Mouse (Mus musculus) forebrain, embryonic 11.5 days (tissue): ENCODE data around the gene Gramd1c. TPM values are rescaled to one million over a fixed set of nuclear protein-coding genes. Genes with fewer than 3 reads are reported as not detected.

Source experiments
- ATAC-seq: fragments of 200-750 bp; cut with Nextera tagmentation; replicated peaks from 2 replicates; pipeline ENCODE4 v1.8.0; 2017; ENCODE audit warnings: moderate TSS enrichment; ENCODE audit not compliant: low FRiP score
- DNase-seq: peaks from one replicate; pipeline ENCODE4 v3.0.0-alpha.2; 2017; ENCODE audit warnings: low spot score
- H3K27ac ChIP-seq: fragments of 300-500 bp; sonication (generic); 2 replicates; pipeline ENCODE4 v1.5.1; 2014; ENCODE audit warnings: low read depth, low read length
- H3K27me3 ChIP-seq: fragments of 300-500 bp; sonication (generic); 2 replicates; pipeline ENCODE4 v1.6.1; 2014; ENCODE audit warnings: mild to moderate bottlenecking, low read length, mixed read lengths; ENCODE audit not compliant: control insufficient read depth, insufficient read depth
- H3K36me3 ChIP-seq: fragments of 300-500 bp; sonication (generic); 2 replicates; pipeline ENCODE4 v1.6.1; 2014; ENCODE audit warnings: mild to moderate bottlenecking, low read length, moderate library complexity, mixed read lengths; ENCODE audit not compliant: control insufficient read depth, insufficient read depth
- H3K4me1 ChIP-seq: fragments of 300-500 bp; sonication (generic); replicated peaks from 2 replicates; pipeline ENCODE4 v1.6.1; 2014; ENCODE audit warnings: low read length, mixed read lengths; ENCODE audit not compliant: control insufficient read depth, insufficient read depth
- H3K4me2 ChIP-seq: fragments of 300-500 bp; sonication (generic); 2 replicates; pipeline ENCODE4 v1.6.1; 2014; ENCODE audit warnings: low read depth, mild to moderate bottlenecking, low read length, moderate library complexity, mixed read lengths; ENCODE audit not compliant: severe bottlenecking
- H3K4me3 ChIP-seq: fragments of 300-500 bp; sonication (generic); 2 replicates; pipeline ENCODE4 v1.5.1; 2014; ENCODE audit warnings: low read depth, low read length
- H3K9ac ChIP-seq: fragments of 300-500 bp; sonication (generic); 2 replicates; pipeline ENCODE4 v1.6.1; 2014; ENCODE audit warnings: low read length
- H3K9me3 ChIP-seq: fragments of 300-500 bp; sonication (generic); 2 replicates; pipeline ENCODE4 v1.6.1; 2016; ENCODE audit warnings: low read length, mixed read lengths; ENCODE audit not compliant: control insufficient read depth
- WGBS: fragments of 180-500 bp; shearing (Covaris S2); extraction: QIAGEN DNeasy Blood & Tissue Kit; methylation state at CpG from one replicate; pipeline ENCODE4 v1.1.7; 2014; 5-methylcytosine and 5-hydroxymethylcytosine counted together
- polyA plus RNA-seq: library from polyadenylated mRNA; unstranded; fragments of >200 nt; fragmentation: Nextera tagmentation; extraction: Ambion mirVana; gene quantifications from 2 replicates; pipeline ENCODE4 v1.2.1, GENCODE M21; 2014

Gene Gramd1c
- polyA plus RNA-seq, 1 experiment from 2014 or later, result 3.1 TPM

GRCm38 (mm10) chr16:44061341-44061740, 1.8 kb downstream of the Gramd1c start:
- ATAC-seq, result no peak
- 0 out of 2 replicates have a peak, but pooled peaks cover 2% of the 10 kb centered on the region for H3K4me1 ChIP-seq
- no peaks in the 10 kb centered on the region for H3K27me3 ChIP-seq
- H3K27ac ChIP-seq, result no peak overlapping the region
- H3K4me3 ChIP-seq, result no peak overlapping the region
- H3K36me3 ChIP-seq, result no peaks in the 10 kb centered on the region
- H3K4me2 ChIP-seq, result no peak overlapping the region
- DNase-seq, result no peak
- H3K9ac ChIP-seq, result no peak overlapping the region
- no peaks in the 10 kb centered on the region for H3K9me3 ChIP-seq
- 93% methylated on average over 15 of the region's 15 CpGs for WGBS

DNA sequence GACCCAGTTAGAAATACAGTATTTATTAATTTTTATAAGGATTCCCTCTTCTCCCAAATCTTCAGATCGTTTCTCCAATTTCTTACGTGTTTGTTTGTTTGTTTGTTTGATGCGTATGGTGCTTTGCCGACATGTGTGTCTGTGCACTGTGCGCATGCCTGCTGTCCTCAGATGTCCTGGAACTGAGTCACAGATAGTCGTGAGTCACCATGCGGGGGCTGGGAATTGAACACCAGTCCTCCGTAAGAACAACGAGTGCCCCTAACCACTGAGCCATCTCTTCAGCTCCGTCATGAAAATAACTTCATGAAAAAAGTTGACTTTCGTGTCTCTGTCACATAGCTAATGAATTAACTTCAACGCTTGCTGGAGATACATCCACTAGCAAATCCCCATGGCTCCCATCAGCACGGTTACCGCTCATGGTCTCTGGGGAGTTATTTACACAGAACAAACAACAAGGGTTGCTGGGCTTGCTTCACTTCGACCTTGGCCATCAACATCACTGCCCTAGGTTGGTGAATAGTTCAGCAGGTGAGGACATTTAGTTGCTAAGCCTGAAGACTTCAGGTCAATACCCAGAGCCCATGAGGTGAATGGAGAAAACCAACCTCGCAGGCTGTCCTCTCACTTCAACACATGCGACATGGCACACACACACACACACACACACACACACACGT, 2.4 kb downstream of the Gramd1c start:
- H3K4me3 ChIP-seq, result no peak overlapping the region
- no peaks in the 10 kb centered on the region for H3K36me3 ChIP-seq
- no peaks in the 10 kb centered on the region for H3K9me3 ChIP-seq
- H3K27ac ChIP-seq, result no peak overlapping the region
- no peak overlapping the region for H3K9ac ChIP-seq
- H3K4me1 ChIP-seq, result 0 out of 2 replicates have a peak, but pooled peaks cover 2% of the 10 kb centered on the region
- no peak overlapping the region for H3K4me2 ChIP-seq
- ATAC-seq (no peak), DNase-seq (no peak)
- 93% methylated on average over 18 of the region's 18 CpGs for WGBS
- no peaks in the 10 kb centered on the region for H3K27me3 ChIP-seq

- Histone ChIP-seq H3K4me2 (no peak overlapping the region), H3K27ac (no peak overlapping the region), H3K27me3 (no peaks in the 10 kb centered on the region), H3K4me3 (no peak overlapping the region), H3K4me1 (0 out of 2 replicates have a peak, but pooled peaks cover 2% of the 10 kb centered on the region), H3K9me3 (no peaks in the 10 kb centered on the region), H3K9ac (no peak overlapping the region), H3K36me3 (no peaks in the 10 kb centered on the region)
- WGBS, result 36% methylated on average over 10 of the region's 10 CpGs
- DNase-seq (peak; percentile 75), ATAC-seq (no peak)
These were observed 4.4 kb downstream of the Gramd1c start for GRCm38 (mm10) chr16:44058745-44059144.

DNA sequence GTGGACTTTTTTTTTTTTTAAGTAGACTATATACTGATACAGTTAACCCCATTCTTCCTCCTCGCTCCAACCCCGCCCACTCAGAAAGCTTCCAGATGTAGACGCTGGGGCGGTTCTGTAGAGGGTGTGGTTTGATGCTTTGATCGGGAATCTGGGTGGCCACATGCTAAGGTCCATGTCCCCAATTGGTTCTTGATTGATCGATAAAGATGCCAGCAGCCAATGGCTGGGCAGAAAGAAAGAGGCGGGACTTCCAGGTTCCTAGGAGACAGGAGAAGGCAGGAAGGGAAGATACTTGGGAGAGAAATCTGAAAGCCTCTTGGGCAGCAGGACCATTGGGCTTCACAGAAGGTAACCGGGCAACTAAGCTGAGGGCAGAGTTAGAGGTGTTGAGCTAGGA, 7.4 kb downstream of the Gramd1c start:
- no peaks in the 10 kb centered on the region for H3K4me1 ChIP-seq
- no peaks in the 10 kb centered on the region for H3K27me3 ChIP-seq
- H3K36me3 ChIP-seq, result no peaks in the 10 kb centered on the region
- no peak overlapping the region for H3K27ac ChIP-seq
- no peak overlapping the region for H3K4me2 ChIP-seq
- 52% methylated on average over 8 of the region's 8 CpGs for WGBS
- H3K4me3 ChIP-seq, result no peak overlapping the region
- H3K9me3 ChIP-seq, result no peaks in the 10 kb centered on the region
- no peak for ATAC-seq
- peak; percentile 45 for DNase-seq
- no peak overlapping the region for H3K9ac ChIP-seq

GRCm38 (mm10) chr16:44053265-44053664, 9.9 kb downstream of the Gramd1c start:
- WGBS, result 74% methylated on average over 6 of the region's 6 CpGs
- H3K9ac ChIP-seq, result no peak overlapping the region
- ATAC-seq (no peak), DNase-seq (peak; percentile 21)
- no peaks in the 10 kb centered on the region for H3K4me1 ChIP-seq
- no peaks in the 10 kb centered on the region for H3K9me3 ChIP-seq
- H3K4me3 ChIP-seq, result no peak overlapping the region
- no peaks in the 10 kb centered on the region for H3K27me3 ChIP-seq
- no peaks in the 10 kb centered on the region for H3K36me3 ChIP-seq
- no peak overlapping the region for H3K4me2 ChIP-seq
- no peak overlapping the region for H3K27ac ChIP-seq

GRCm38 (mm10) chr16:44052390-44052789, 10.8 kb downstream of the Gramd1c start:
- DNase-seq, result no peak
- H3K27me3 ChIP-seq, result no peaks in the 10 kb centered on the region

GRCm38 (mm10) chr16:44050139-44050538, 13.0 kb downstream of the Gramd1c start:
- no peak for ATAC-seq
- Histone ChIP-seq H3K4me1 (no peaks in the 10 kb centered on the region), H3K27ac (no peak overlapping the region), H3K4me2 (no peak overlapping the region), H3K4me3 (no peak overlapping the region), H3K9me3 (no peaks in the 10 kb centered on the region; the same call in 1 of the 2 replicates), H3K9ac (no peak overlapping the region), H3K36me3 (no peaks in the 10 kb centered on the region), H3K27me3 (no peaks in the 10 kb centered on the region)
- 91% methylated on average over 5 of the region's 5 CpGs for WGBS
- peak; percentile 3 for DNase-seq

More at GRCm38 (mm10) chr16:44052390-44052789, 10.8 kb downstream of the Gramd1c start:
- ATAC-seq, result no peak
- Histone ChIP-seq H3K36me3 (no peaks in the 10 kb centered on the region), H3K9ac (no peak overlapping the region), H3K4me1 (no peaks in the 10 kb centered on the region), H3K4me2 (no peak overlapping the region), H3K9me3 (no peaks in the 10 kb centered on the region), H3K27ac (no peak overlapping the region), H3K4me3 (no peak overlapping the region)
- 87% methylated on average over 6 of the region's 6 CpGs for whole genome bisulfite sequencing

DNA sequence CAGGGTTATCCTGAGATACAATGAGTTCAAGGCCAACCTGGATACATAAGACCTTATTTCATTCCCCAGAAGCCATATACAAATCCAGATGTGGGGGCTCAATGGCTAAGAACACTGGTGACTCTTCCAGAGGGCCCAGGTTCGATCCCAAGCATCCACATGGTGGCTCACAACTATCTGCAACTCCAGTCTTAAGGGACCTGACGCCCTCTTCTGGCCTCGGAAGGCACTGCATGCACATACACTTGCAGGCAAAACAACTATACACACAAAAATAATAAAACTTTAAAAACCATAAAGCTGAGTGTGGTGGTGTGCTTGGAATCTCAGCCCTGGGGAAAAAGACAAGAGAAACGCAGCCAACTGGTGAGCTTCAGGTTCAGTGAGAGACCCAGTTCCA, 24.0 kb downstream of the Gramd1c start:
- no peak overlapping the region for H3K4me2 ChIP-seq
- H3K27me3 ChIP-seq, result no peaks in the 10 kb centered on the region
- H3K9ac ChIP-seq, result no peak overlapping the region
- no peaks in the 10 kb centered on the region for H3K9me3 ChIP-seq
- no peak overlapping the region for H3K4me3 ChIP-seq
- no peak for ATAC-seq
- no peaks in the 10 kb centered on the region for H3K36me3 ChIP-seq
- H3K27ac ChIP-seq, result no peak overlapping the region
- 87% methylated on average over 4 of the region's 4 CpGs for WGBS
- DNase-seq, result peak; percentile 32
- no peaks in the 10 kb centered on the region for H3K4me1 ChIP-seq

DNA sequence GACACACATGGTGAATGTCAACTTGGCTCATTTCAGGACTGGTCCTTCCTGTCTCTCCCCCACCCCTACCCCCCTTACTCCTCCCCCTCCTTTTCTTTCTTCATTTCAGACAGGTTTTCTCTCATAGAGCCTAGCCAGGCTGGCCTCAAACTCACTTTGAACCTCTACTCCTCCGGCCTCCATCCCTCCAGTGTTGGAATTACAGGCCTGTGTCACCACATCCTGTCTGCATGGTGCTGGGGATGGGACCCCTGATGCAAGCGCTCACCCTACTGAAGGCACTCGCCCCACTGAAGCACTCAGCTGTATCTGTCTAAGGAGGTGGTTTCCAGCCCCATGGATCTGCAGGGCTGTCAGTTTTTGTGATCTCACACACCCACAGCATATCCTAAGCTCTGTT, 27.9 kb downstream of the Gramd1c start:
- H3K4me2 ChIP-seq, result no peak overlapping the region
- no peaks in the 10 kb centered on the region for H3K36me3 ChIP-seq
- H3K9me3 ChIP-seq, result no peaks in the 10 kb centered on the region
- WGBS, result 82% methylated on average over 3 of the region's 3 CpGs
- no peaks in the 10 kb centered on the region for H3K4me1 ChIP-seq
- ATAC-seq, result no peak
- H3K9ac ChIP-seq, result no peak overlapping the region
- peak; percentile 21 for DNase-seq
- no peaks in the 10 kb centered on the region for H3K27me3 ChIP-seq
- no peak overlapping the region for H3K4me3 ChIP-seq
- H3K27ac ChIP-seq, result no peak overlapping the region
